Mouse (Mus musculus) layer of hippocampus, adult 18-20 months (tissue): ENCODE measurements at regions not wholly inside any gene's neighbourhood (a gene's known extent, or its start where the extent isn't known, plus 50 kb on each side); places are given as distances from the start of the nearest gene placed in this dataset.
A peak's percentile ranks its signal among the peaks of the same experiment; 100 is the strongest.
"Not testable (repeated sequence)": the region's sequence is repeated elsewhere in the genome, so short reads cannot be mapped to it uniquely, and the experiment has no call there.

Source experiments
- DNase-seq, 2 experiments: peaks; one replicate each; pipeline ENCODE4 v3.0.0; 2022; ENCODE audit warnings: low spot score in 2 of 2

DNA sequence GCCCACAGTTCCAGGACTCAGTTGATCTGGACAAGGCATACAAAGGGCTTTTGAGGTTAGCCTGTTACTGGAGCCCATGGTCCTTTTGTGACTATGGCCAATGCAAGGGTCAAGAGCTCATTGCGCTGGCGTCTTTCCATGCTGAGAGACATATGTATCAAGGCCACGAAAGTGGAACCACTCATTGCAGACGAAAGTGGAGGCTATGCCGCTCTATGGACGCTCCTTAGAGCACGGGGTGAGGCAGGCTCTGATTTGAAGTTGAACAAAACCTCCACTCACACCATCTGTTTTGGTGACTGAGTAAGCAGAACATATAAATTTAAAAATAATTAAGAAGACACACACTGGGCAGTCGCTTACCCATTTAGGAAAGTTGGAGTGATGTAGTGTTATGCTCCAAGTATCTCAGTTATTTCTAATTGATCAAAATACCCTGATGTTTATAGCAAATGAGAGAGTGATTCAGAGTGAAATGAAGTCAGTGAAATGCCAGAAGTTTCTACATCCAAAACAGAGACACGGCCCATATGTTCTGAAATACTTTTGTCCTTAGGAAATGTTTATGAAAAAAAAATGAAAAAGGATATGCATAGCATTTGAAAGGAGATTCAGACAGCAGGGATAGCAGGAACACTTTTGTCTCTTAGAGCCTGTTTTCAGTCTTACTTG is 321.8 kb downstream of the Fgf9 start:
- peak in 1 of 2 experiments; percentile 45 for DNase-seq

DNA sequence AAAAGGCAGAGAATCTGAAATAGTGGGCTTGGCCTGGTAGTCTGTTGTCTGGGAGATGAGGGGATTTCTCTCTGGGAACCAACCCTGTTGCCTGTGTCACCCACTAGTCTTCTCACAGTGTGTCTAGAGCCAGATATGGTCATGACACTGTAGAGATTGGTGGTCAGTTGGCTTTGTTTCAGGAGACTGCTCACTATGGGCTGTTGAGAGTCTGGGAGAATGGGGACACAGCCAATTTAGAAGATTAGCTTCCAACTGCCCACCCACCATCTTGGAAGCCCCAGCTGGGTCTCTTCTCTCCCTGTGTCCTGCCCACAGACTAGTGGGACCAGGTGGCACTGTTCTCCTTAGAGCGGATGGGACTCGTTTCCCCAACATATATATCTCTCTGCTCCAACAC is 320.4 kb downstream of the Fgf9 start:
- DNase-seq: peak; percentile 6 to 42

DNA sequence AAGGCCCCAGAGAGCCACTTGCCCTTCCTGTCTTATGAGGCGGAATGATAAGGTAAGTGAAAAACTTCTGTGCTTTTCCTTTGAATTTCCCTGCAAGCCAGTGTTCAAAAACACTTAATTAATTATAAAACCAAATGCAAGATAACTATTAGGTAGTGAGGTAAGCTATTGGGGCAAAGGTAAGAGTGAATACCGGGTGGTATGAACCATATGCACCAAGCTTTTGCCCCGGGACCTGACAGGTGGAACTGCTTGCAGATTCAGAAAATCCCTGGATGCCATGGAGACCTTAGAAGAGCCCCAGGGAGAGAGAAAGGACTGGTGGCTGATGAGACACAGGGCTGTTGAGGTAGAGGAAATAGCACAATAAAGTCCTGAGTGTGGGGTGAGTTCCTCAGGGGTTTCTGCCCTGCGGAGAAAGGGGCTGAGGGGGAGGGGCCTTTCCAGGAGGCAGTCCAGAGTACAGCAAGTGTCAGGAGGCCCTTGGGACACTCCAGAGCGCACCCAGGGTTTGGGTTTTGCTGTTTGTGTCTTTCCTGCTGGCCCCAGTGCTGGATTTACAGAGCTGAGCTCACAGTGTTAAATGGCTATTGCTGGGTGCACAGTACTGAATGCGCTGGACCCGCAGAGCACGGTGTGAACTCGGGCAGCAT is 317.1 kb downstream of the Fgf9 start:
- DNase-seq: no peak

DNA sequence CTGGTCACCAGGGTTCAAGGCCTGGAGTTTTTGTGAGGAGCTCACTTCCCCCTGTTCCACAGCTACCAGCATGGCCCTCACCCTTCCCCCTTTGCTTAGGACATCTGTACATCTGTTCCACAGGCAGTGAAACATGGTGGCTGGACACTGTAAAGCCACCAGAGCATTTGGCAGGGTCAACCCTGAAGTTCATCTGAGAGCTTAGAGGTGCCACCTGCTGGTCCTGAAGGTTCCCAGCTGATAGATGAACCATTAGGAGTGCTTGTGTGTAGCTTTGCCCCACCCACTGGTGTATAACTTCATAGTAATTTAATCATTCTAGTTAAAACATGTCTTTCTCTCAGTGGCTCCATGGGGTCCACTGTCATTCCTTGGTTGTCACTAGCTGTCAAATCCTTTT is 304.7 kb downstream of the Fgf9 start:
- no peak for DNase-seq

DNA sequence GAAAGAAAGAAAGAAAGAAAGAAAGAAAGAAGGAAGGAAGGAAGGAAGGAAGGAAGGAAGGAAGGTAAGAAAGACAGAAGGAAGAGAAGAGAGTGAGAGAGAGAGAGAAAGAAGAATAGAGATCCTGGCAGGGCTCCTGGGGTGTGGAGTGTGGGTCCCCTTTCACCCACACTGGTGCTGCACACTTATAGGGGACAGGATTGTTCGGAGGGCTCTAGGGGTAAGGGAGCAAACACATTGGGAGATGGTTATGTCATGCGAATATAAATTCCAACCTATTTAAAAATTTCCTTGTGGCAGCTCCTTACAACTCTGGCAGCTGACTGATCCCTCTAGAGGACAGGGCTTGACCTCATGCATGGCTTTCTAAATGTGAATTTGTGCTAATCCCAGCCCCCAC is 286.5 kb downstream of the Fgf9 start:
- DNase-seq: no peak

DNA sequence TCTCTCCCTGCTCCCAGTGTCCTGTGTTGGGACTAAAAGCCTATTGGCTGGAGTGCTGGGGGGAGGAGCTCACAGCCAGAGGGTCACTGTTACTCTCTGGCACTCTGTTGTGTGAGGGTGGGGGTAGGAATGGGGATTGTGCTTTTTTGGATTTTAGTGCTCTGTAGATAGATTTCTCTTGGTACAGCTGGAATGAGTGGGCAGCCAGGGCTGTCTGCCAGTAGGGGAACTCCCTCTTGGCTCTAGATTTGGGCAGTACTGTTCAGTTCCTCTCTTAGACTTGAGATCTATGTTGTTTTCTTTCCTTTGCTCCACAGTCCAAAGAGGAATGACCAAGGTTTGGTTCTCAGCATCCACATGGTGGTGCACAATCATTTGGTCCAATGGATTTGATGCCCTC is 282.6 kb downstream of the Fgf9 start:
- DNase-seq: peak; percentile 14 to 30

DNA sequence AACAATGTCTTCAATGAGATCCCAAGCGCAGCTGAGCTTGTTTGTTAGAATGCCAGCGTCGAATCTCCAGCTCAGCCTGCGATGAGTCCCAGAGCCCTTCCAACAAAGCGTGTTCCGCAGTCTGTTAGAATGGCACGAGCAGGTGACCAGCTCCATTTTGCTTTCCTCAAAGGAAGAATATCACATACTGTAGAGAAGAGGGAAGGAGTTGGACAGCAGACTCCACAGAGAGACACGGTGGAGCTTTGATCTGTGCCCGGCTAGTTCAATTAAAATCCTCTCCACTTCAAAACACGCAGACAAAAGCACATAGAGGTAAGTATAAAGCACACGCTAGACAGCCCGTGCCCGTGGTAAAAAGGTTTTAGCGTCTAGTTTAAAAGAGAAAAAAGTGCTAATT is 265.8 kb downstream of the Fgf9 start:
- no peak for DNase-seq

DNA sequence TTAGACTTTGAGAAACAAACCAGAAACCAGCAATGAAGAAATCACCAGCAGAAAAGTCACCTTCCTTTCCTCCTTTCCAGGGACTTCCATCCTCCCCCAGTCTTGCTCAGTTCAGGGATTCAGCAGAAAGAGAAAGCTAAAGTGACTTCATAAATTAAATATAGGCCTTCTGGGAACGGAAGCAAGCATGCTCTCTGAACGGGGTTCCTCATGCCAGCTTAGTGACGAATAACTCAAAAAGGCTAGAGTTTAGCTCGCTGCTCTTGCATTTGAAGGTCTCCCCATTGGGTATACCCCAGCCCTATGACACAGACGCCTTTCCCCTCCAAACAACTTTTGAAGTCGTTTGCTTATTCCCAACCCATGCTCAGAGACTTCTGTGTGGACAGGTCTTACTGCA is 252.8 kb downstream of the Fgf9 start:
- DNase-seq: no peak

DNA sequence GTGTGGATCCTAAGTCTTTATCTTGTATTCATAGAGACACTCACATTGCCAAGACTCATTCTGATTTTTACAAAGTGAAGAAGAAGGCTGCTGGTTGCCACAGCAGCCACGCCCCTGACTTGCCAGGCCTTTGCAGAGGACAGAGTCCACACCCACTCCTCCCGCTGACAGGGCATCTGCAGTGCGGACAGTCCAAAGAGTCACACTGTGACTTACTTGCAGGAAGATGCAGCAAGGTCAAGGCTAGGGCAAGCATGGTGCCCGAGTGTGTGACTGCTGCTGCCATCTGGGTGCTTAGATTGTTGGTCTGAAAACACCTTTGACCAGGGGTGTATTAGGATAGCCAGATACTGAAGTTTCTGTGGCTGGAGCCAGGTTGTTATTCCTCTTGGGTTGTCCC is 252.1 kb downstream of the Fgf9 start:
- no peak for DNase-seq

DNA sequence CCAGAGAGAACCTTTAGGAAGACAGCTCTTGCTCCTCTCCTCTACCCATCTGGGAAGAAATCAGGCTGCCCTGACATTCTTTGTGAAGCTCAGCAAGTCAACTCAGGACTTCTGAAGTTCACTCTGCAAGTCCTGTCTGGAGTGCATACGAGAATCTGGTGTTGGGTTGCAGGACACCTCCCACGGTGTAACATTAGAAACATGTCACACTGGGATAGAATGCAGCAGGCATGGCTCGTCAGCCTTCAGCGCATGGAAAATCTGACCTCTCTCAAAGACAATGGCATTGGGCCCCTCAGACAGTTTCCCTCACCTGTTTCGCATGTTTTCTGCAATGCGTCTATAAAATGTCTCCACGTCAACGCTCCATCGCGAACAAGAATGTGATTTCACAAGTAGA is 251.5 kb downstream of the Fgf9 start:
- no peak for DNase-seq

DNA sequence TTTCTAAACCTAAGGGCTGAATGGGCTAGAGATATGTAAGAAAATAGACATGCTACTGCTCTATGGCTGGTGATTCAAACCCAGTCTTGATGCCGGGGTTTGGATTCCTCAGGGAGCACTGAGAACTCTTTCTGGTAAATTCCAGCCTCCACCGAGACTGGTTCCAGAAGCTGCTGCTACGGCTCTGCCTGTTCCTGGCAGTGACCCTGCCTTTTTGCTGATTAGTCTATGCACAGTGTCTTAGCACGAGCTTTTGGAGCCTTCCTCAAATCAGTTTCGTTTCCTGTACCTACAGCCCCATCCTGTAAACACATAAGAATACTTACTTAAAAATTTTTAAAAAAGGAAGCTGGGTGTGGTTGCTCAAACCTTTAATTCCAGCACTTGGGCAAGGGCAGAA is 250.9 kb downstream of the Fgf9 start:
- DNase-seq: no peak

DNA sequence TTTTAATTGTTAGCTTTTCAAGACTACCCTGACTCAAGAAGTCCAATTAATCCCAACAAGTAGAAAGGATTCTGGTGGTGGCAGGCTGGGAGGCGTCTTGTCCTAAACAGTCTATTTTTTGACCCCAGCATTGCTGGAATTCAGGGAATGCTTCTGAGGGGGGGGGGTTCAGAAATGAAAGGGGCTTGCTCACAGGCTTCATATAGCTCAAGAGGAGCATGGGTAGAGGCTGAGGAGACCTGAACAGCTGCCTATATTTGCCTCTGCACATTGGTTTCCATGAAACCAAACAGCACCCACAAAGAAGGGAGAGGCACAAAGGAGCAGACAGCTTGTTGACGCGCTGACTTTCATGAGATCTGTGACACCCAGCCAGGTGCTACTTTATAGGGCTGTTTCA is 247.3 kb downstream of the Fgf9 start:
- DNase-seq: no peak

DNA sequence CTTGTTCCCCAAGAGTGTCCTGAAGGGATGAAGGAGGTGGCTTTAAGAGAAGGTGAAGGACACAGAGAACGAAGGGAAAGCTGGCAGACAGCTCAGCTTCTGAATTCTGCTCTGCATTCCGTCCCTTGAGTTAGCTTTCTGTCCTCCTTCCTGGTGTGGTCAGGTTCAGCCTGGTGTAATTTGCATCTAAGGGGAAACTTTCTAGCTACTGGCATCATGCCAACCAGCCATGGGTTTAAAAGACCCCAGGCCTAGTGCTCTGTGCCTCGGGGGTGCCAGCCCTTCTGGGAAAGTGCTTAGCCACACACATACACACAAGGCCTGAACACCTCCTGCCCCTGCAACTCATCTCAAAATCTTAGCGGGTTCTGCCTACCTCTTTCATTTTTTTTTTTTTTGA is 246.9 kb downstream of the Fgf9 start:
- DNase-seq: no peak

DNA sequence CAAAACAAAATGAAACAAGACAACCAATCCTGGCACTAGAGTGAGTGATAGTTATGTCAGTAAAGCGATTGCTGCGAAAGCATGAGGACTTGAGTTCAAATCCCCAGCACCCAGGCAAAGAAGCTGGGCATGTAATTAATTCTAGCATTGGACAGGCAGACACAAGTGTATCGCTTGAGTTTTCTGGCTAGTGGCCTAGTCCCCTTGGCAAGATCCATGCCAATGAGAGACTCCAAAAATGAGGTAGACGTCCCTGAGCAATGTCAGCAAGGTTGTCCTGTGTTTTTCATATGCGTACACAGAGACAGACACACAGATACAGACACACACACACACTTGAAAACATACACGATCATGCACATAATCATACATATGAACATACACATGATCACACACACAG is 237.3 kb downstream of the Fgf9 start:
- DNase-seq: no peak

DNA sequence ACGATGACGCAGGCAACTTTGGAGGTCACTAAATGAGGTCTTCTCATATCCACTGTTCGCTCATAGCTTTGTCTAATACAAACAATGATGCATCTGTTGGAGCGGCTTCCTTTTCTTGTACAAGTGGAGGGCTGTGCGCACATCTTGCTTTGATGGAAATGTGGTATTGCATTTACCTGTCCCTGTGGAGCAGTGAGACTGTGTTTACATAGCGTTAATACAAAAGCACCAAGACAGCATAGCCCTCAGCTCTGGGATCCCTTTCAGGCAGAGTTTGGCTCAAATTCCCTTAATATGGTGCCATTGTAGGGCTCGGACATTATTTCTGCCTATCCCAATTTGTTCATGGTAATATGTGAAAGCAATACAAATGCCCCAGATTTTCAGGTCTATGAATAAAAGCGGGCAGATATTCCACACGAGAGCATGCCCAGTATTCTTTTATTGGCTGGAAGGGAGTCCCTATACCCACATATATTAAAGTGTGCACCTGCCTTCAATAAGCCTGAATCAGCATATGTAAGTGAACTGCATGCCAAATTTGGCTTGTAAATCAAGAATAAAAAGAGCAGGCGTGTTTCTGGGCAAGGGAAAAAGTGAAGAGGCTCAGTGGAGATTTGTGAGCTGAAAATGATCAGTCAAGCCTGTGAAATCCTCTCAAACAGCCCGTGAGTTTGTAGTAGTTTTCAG is 236.6 kb downstream of the Fgf9 start:
- no peak for DNase-seq

DNA sequence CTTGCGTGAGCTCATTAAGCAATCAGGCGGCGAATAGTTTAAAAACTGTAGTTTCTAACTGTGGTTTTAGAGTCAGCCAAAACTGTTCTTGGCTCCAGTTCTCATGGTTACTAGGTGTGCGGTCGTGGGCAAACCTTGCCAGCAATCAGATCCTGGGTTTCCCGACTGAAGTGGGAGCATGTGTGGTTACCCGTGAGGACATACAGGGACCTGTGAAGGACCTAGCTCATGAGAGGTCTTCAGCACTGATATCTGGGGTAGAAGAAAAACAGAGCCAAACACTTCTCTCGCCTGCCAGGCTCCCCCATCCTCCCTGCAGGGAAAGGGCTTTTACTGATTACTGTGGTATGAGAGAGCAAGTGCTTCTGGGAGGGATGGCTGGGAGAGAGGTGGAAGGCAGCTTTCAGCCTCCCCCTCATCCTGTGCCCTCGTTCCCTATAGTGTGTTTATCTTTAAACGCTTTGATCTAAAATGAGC is 230.1 kb downstream of the Fgf9 start:
- DNase-seq: no peak

DNA sequence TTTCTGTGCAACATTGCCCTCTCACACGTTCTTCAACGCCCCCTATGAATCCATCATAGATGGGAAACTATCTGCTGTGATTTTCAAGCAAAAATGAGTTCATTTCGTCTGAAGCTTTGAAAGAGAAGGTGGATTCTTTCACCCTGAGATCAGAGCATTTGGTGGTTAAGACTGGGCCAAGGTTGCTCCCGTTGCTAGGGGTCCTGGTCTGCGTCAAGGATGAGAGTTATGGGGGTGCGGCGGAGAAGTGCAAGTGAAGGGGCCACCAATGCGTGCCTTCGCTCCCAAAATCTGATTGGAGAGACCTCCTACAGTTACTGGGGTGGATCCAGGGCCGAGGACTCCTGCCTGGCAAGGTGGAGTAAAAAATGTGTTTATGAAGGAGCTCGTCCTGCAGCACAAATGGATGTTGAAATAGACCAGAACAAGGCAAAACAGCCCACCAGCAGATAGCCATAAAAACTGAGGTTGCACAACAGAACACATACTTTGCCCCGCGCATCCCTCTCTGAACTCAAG is 215.7 kb downstream of the Fgf9 start:
- DNase-seq: no peak

DNA sequence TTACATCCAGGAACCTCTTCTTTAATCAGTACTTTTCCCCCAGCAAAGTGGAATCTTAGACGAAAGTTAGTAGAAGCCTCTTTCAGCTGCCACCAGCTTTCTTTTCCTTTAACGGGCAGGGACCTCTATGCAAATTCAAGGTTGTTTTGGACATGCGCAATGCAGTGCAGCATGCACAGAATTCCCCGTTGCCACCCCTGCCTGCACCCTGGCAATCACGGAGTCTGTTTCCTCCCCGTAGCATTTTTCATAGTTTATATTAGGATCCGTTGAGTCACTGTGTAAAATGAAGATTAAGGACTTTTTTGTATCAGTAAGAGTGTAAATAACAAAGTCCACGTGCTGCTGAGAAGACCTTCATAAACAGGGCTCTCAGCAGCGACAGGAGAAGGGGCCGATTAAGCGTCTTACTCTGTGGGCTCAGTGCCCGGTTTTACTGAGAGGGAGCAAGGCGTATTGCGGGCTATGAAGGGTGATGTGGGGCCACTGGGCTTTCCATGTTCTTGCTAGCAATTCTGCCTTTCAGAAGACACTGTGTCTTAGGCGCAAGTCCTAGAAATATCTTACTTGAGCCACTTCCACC is 212.5 kb downstream of the Fgf9 start:
- peak in 1 of 2 experiments; percentile 4 for DNase-seq

DNA sequence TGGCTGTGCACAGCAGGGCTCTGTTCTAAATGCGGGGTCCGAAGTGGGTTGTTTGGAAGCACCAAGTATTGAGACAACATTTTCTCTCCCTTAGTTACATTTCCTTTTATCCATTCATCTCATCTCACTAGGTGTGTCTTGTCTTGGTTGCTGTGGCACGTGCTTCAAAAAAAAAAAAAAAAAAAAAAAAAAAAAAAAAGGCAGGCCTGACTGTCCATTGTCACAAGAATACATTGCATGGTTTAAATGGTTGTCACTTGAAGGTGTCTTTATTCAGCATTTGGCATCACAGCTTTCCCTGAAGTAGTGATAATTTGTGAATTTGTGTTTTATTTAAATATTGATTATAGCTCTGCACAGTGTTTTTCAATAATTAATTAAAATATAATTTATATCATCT is 211.9 kb downstream of the Fgf9 start:
- no peak for DNase-seq

DNA sequence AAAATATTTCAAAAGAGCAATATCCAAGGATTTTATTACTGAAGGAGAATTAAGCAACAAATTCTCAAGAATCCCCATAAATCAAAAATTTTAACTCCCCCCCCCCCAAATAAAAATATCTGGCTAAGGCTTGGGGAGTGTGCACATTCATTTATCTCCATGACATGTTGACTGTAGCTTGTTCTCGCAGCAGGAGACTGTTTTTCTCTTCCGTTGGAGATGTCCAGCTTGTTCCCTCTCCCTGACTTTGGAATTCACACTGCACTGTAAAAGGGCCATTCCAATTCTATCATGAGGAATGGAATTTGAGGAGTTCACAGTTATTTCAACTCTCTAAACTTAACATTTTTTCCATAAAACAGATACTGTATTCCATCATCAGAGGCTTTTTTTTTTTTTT is 204.1 kb downstream of the Fgf9 start:
- not testable (repeated sequence) for DNase-seq

DNA sequence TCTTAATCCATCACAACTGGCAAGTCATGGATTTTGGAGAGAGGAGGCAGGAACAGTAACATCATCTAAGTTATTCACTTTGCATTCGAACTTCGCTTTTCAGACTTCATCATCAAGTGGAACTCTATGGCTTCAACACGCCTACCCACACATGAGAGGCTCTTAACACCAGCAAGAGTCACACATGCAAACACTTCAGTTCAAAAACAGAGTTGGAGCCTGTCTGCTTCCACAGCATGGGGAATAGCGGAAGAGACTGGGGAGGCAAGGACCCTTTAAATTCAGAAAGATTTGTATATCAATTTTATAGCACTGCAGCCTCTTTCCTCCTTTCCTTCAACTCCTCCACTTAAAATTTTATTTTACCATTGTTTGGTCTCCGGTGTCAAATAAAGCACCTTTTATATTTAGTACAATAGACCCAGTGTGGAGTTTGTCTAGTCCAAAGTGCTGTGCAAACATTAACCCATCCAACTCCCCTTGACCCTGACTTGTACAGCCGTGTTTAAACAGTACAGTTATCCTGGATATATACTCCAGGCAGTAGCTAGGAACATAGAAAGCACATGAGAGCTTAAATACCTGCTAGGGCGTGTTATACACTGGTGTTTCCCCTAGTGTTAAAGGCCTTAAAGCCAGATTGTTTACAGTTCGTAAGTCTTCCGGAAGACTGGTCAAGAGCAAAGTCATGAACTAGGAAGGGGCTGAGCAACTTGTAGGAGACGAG is 203.5 kb downstream of the Fgf9 start:
- DNase-seq: no peak
